Mouse (Mus musculus): Measurements from ENCODE around the gene Lmln. TPM values are rescaled to one million over a fixed set of nuclear protein-coding genes. Genes with fewer than 3 reads are reported as not detected.
"Not testable (repeated sequence)": the region's sequence is repeated elsewhere in the genome, so short reads cannot be mapped to it uniquely, and the experiment has no call there.

The Lmln gene
- total RNA-seq, 2 experiments from 2014 or later: 1.4 to 2.3 TPM

DNA sequence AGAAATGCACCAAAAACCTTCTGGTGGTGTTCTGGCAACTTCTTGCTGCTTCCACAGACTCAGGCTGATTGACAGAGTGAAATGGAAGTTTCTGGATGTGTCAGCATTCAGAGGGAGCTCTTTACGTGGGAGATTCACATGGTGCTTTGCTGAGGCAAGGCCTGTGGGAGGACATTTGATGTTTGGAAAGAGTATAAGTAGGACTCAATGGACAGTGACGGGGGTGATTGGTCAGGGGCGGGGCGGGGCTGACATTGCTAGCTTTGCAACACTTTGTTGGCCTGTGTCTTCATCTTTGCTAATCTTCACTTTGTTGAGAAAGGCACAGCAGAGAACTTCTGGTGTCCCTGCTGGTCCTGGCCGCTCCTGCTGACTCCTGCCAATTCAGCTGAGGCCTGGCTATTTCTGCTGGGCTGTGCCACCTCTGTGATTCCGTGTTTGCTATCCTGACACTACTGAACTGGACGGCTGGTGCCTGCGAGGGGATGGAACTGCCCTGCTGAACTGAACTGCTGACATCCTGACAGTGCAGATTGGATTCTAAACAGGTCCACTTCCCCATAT lies 107.2 kb downstream of the Lmln start:
- intact Hi-C loops (cut with DNase I; ENCODE audit: low total_unique reads): no loop called here
- DNase-seq: no peak

DNA sequence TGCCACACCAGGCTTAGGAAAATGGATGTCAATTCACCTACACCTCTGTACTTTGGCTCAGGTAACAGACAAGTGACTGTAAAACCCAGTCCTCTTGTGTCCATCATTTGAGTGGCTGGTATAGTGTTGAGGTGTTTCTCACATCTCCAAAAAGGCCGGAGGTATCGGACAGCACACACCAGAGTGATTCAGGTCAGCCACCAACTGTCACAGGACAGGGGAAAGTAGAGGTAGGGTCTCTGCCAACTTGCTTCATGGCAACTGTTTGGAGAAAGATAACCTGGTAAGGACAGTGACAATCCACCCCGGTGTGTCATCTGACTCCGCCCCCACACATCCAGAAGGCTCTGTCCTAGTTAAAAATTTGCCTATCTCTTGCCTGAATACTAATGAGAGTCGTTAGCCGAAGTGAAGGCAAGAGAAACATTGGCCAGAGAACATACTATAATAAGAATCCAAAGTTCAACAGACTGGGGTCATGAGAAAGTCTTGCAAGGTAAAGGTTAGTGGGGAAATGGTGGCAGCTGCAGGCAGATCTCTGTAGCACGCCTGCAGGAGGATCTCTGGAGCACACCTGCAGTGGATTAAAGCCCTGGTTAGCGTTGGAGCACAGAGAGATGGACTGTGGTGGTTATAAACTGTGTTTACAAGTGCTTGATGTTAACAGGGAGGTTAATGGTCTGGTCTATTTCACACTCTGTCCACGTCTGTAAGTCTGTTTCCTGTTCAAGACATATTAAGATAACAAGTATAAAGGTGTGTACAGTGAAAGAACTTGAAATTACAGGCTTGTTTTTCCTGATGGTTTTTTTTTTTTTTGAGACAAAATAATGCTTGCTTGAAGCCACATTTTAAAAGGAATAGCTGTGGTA lies 108.6 kb downstream of the Lmln start:
- DNase-seq: no peak
- intact Hi-C loops (cut with DNase I; ENCODE audit: low total_unique reads): no loop called here

DNA sequence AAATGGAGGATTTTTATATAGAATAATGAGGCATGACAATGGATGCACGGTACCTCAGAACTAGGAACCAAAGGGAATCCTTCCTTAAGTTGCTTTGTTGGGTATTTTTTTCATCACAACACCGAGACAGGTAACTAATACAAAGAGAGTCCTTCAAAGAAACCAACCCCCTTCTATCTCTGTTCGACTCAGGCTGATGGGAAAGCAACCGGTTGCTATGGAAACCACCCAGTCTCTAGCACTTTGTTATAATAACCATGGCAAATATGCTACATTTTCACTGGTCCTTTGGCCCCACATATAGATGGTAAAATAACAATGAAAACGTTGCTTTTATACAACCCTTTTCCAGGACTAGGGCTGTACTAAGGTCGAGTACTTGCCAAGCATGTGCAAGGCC lies 109.5 kb downstream of the Lmln start:
- intact Hi-C loops (cut with DNase I; ENCODE audit: low total_unique reads): no loop called here
- DNase-seq: no peak

DNA sequence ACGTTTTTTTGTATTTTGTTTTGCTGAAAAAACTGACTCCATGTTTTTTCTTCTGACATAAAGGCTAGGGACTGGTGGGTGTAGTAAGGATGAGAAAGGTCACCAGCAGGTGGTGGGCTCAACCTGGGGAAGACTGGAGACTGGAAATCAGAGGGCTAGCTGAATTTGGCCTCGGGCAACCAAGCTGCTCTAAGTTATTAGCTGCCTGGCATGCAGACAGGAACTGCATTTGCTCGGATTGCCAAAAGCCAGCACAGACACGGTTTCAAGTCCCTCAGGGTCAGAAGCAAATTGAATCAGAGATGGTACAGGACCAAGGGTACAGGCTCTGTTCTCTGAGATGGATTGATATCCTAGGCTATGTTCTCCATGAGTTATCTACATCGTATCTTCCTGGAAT lies 110.8 kb downstream of the Lmln start:
- intact Hi-C loops (cut with DNase I; ENCODE audit: low total_unique reads): no loop called here
- DNase-seq: no peak

DNA sequence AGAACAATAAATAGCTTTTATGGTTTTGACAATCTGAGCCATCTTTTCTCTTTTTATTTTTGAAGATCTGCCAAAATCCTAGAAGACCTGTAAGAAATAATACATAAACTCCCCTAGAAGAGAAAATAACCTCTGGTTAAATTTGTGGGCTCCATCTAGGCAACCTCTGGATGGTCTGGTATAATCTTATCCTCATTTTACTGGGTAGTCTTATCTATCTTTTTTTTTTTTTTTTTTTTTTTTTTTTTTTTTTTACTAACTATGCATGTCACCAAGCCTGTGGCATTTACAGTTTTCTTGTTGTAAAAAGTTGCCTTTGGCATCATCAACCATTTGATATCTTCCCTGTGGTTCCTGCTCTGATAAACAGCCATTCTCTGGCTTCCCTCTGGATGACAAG lies 112.4 kb downstream of the Lmln start:
- DNase-seq: no peak
- intact Hi-C loops (cut with DNase I; ENCODE audit: low total_unique reads): no loop called here

DNA sequence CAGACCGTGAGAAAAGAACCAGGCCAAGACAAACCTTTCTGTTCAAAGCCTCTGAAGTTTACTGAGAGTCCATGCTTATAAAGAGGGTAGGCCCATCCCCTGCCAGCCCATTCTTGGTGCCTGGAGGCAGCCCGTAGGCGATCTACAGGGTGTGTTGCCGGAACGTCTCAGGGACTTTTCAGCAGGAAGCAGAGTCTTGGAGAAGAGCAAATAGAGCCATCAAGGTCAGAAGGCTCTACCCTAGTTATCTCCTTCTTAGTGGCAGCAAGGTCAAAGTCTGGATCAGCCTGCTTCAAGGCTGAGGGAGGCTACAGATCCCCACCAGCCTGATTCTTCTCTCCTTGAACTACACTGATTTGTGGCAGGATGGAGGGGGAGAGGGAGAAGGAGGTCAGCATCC lies 114.5 kb downstream of the Lmln start:
- DNase-seq; intact Hi-C loops (cut with DNase I; ENCODE audit: low total_unique reads): not testable (repeated sequence)

Small RNAs within 50 kb of the gene (microRNA-seq; reads per million reads assigned to microRNA genes)
- 0 reads per million in 2 experiments for gene Gm22231
- gene Mir1947: 1.6 to 2.0 reads per million in 2 experiments

Other genes with a start within 250 kb of the Lmln start
- gene Fyttd1, start 185.0 kb upstream of the Lmln start, total RNA-seq (2021): 100 to 1,000 TPM; 108 to 111 TPM
- gene Rubcn, start 184.8 kb upstream of the Lmln start, total RNA-seq (2021): 10 to 100 TPM; 28.8 to 30.0 TPM
- gene Lrch3, start 148.4 kb upstream of the Lmln start, total RNA-seq (2021): 10 to 100 TPM; 18.1 to 21.7 TPM
- gene Iqcg, start 6.3 kb upstream of the Lmln start, total RNA-seq (2021): 1 to 10 TPM; 1.9 to 2.2 TPM
- 100 to 1,000 TPM; 304 to 324 TPM for gene Rpl35a, start 6.1 kb upstream of the Lmln start, total RNA-seq (2021)
- gene Osbpl11, start 122.5 kb downstream of the Lmln start, total RNA-seq (2021): 10 to 100 TPM; 11.7 to 15.8 TPM
- 10 to 100 TPM; 19.5 to 22.3 TPM for gene Snx4, start 188.9 kb downstream of the Lmln start, total RNA-seq (2021)

All from gastrocnemius, postnatal 14 days (tissue).